Mouse (Mus musculus) liver, adult 2 months (tissue): ENCODE data around the gene Mdm4. TPM values are rescaled to one million over a fixed set of nuclear protein-coding genes. Genes with fewer than 3 reads are reported as not detected.
"Not testable (repeated sequence)": the region's sequence is repeated elsewhere in the genome, so short reads cannot be mapped to it uniquely, and the experiment has no call there.

Experiments used
- DNase-seq: peaks from one replicate; pipeline ENCODE4 v3.0.0-alpha.2; 2011; ENCODE audit warnings: low read depth, low spot score; ENCODE audit errors: extremely low read depth
- H3K27ac ChIP-seq: fragments of 200-500 bp; replicated peaks from 2 replicates; pipeline ENCODE4 v1.5.1; 2012; ENCODE audit warnings: low read depth, mild to moderate bottlenecking, control low read depth, inconsistent platforms, low read length; ENCODE audit not compliant: insufficient read depth
- H3K27me3 ChIP-seq: fragments of 200-500 bp; 2 replicates; pipeline ENCODE4 v1.6.1; 2012; ENCODE audit warnings: mild to moderate bottlenecking, moderate library complexity, low read length, inconsistent platforms; ENCODE audit not compliant: control insufficient read depth, insufficient read depth
- H3K36me3 ChIP-seq: fragments of 200-500 bp; 2 replicates; pipeline ENCODE4 v1.6.1; 2012; ENCODE audit warnings: low read length, inconsistent platforms; ENCODE audit not compliant: control insufficient read depth, insufficient read depth
- H3K4me1 ChIP-seq: fragments of 200-500 bp; 2 replicates; pipeline ENCODE4 v1.6.1; 2011; ENCODE audit warnings: low read length; ENCODE audit not compliant: control insufficient read depth, insufficient read depth
- H3K4me3 ChIP-seq: fragments of 200-500 bp; 2 replicates; pipeline ENCODE4 v1.5.1; 2011; ENCODE audit warnings: low read depth, mild to moderate bottlenecking, control low read depth, low read length, moderate library complexity; ENCODE audit not compliant: insufficient read depth
- H3K79me2 ChIP-seq: fragments of 200-500 bp; 2 replicates; pipeline ENCODE4 v1.6.1; 2012; ENCODE audit warnings: inconsistent platforms, mild to moderate bottlenecking, low read length, moderate library complexity; ENCODE audit not compliant: control insufficient read depth, insufficient read depth
- H3K9ac ChIP-seq: fragments of 200-500 bp; 2 replicates; pipeline ENCODE4 v1.6.1; 2012; ENCODE audit warnings: low read depth, mild to moderate bottlenecking, control low read depth, inconsistent platforms, low read length
- CTCF ChIP-seq: fragments of 200-500 bp; IDR thresholded peaks from 2 replicates; pipeline ENCODE4 v1.5.1; 2011; ENCODE audit warnings: low read depth, low read length, control low read depth
- POLR2A ChIP-seq: fragments of 200-500 bp; IDR thresholded peaks from 2 replicates; pipeline ENCODE4 v1.6.1; 2011; ENCODE audit warnings: low read length, control low read depth; ENCODE audit not compliant: insufficient read depth; ENCODE audit errors: extremely low read depth
- WGBS: fragments of 180-500 bp; shearing (Covaris S2); methylation state at CpG from one replicate; pipeline ENCODE4 v1.1.7; 2018; 5-methylcytosine and 5-hydroxymethylcytosine counted together
- polyA plus RNA-seq: library from polyadenylated mRNA; depleted of rRNA; stranded (reverse); fragments of >200 nt; gene quantifications from 2 replicates; pipeline ENCODE4 v1.2.3, GENCODE M21; 2012
- total RNA-seq: library from RNA; depleted of rRNA; stranded (reverse); fragments of >200 nt; gene quantifications from 2 replicates; pipeline ENCODE4 v1.2.3, GENCODE M21; 2014

The Mdm4 gene
- total and polyA plus RNA-seq, 2 experiments: 14.3 to 41.8 TPM

- TF ChIP-seq POLR2A: no peak
- TF ChIP-seq CTCF: no peak
- Histone ChIP-seq H3K4me1 (peaks cover 1% of the 10 kb centered on the region; the same call in 1 of the 2 replicates), H3K27ac (no peak overlapping the region), H3K4me3 (peak overlapping the region; percentile 29; the same call in 1 of the 2 replicates), H3K9ac (no peak overlapping the region), H3K36me3 (no peaks in the 10 kb centered on the region), H3K27me3 (no peaks in the 10 kb centered on the region), H3K79me2 (no peaks in the 10 kb centered on the region)
- DNase-seq: peak; percentile 69
- 9% methylated on average over 11 of the region's 11 CpGs for WGBS
These were observed 3.7 kb upstream of the Mdm4 start for GRCm38 (mm10) chr1:133034091-133034460.

- no peak for DNase-seq
- Histone ChIP-seq H3K9ac (peak overlapping the region; percentile 72), H3K4me3 (peak overlapping the region; percentile 67), H3K79me2 (no peaks in the 10 kb centered on the region), H3K27me3 (no peaks in the 10 kb centered on the region), H3K36me3 (no peaks in the 10 kb centered on the region), H3K4me1 (peaks cover 1% of the 10 kb centered on the region; the same call in 1 of the 2 replicates), H3K27ac (peak overlapping the region; percentile 11)
- no peak for TF ChIP-seq POLR2A
- TF ChIP-seq CTCF: no peak
- 1% methylated on average over 28 of the region's 28 CpGs for WGBS
These were observed 3.1 kb upstream of the Mdm4 start for GRCm38 (mm10) chr1:133033316-133034090.

- H3K27ac ChIP-seq: no peak overlapping the region
These were observed 2.6 kb upstream of the Mdm4 start for GRCm38 (mm10) chr1:133032981-133033315.

GRCm38 (mm10) chr1:133029744-133030143 is 617 bp downstream of the Mdm4 start:
- no peaks in the 10 kb centered on the region for H3K36me3 ChIP-seq
- peaks cover 1% of the 10 kb centered on the region; the same call in 1 of the 2 replicates for H3K4me1 ChIP-seq
- no peak overlapping the region for H3K27ac ChIP-seq
- no peak for DNase-seq
- H3K9ac ChIP-seq: no peak overlapping the region
- no peaks in the 10 kb centered on the region for H3K27me3 ChIP-seq
- TF ChIP-seq CTCF (no peak), POLR2A (no peak)
- 77% methylated on average over 3 of the region's 3 CpGs for WGBS
- H3K79me2 ChIP-seq: peaks cover 4% of the 10 kb centered on the region; the same call in 1 of the 2 replicates
- H3K4me3 ChIP-seq: no peak overlapping the region

More at GRCm38 (mm10) chr1:133032981-133033315, 2.6 kb upstream of the Mdm4 start:
- TF ChIP-seq POLR2A (no peak), CTCF (no peak)
- H3K36me3 ChIP-seq: no peaks in the 10 kb centered on the region
- no peak overlapping the region for H3K9ac ChIP-seq
- no peak overlapping the region for H3K4me3 ChIP-seq
- H3K4me1 ChIP-seq: peaks cover 1% of the 10 kb centered on the region; the same call in 1 of the 2 replicates
- no peaks in the 10 kb centered on the region for H3K79me2 ChIP-seq
- no peak for DNase-seq
- 57% methylated on average over 5 of the region's 5 CpGs for WGBS
- no peaks in the 10 kb centered on the region for H3K27me3 ChIP-seq

GRCm38 (mm10) chr1:133027980-133028379 is 2.4 kb downstream of the Mdm4 start:
- Histone ChIP-seq H3K4me1 (peaks cover 5% of the 10 kb centered on the region; the same call in 1 of the 2 replicates), H3K79me2 (peaks cover 11% of the 10 kb centered on the region), H3K27me3 (no peaks in the 10 kb centered on the region), H3K4me3 (no peak overlapping the region), H3K9ac (no peak overlapping the region), H3K36me3 (no peaks in the 10 kb centered on the region), H3K27ac (no peak overlapping the region)
- TF ChIP-seq POLR2A: no peak
- no peak for TF ChIP-seq CTCF
- 42% methylated on average over 7 of the region's 7 CpGs for WGBS
- no peak for DNase-seq

DNA sequence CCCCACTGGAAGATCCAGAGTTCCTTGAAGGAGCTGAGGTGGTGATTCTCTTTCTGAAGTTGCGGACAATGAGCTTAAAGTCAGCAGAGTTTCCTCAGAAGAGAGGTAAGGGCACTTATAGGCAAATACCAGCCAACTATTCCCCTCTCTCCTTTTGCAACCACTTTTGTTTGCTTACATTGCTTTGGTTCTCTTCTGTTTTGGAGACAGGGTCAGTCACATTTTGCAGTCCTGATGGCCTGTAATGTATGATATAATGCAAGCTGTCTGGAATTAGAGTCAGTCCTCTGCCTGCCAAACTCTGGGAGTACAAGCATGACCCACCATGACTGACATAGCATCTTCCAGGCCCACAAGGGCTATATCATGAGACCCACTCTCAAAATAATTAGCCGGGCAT is 3.2 kb downstream of the Mdm4 start:
- H3K27ac ChIP-seq: no peak overlapping the region
- TF ChIP-seq POLR2A: no peak
- TF ChIP-seq CTCF: no peak
- H3K27me3 ChIP-seq: no peaks in the 10 kb centered on the region
- H3K4me1 ChIP-seq: peaks cover 5% of the 10 kb centered on the region; the same call in 1 of the 2 replicates
- no peaks in the 10 kb centered on the region for H3K36me3 ChIP-seq
- no peak overlapping the region for H3K4me3 ChIP-seq
- WGBS: 99% methylated on average over 2 of the region's 2 CpGs
- H3K79me2 ChIP-seq: peaks cover 11% of the 10 kb centered on the region
- DNase-seq: no peak
- no peak overlapping the region for H3K9ac ChIP-seq

- Histone ChIP-seq H3K79me2 (peaks cover 15% of the 10 kb centered on the region), H3K9ac (peak overlapping the region; percentile 90; the same call in 1 of the 2 replicates), H3K27ac (peak overlapping the region; percentile 92), H3K4me3 (peak overlapping the region; percentile 100)
- WGBS: 17% methylated on average over 23 of the region's 23 CpGs
- not testable (repeated sequence) for H3K36me3 ChIP-seq, H3K27me3 ChIP-seq, H3K4me1 ChIP-seq
- peak; percentile 31 for DNase-seq
These were observed 4.6 kb downstream of the Mdm4 start for GRCm38 (mm10) chr1:133025796-133026190.
